Mouse (Mus musculus) lung, adult 2 months (tissue): ENCODE results near the gene Msi2.

Source experiments
- CTCF ChIP-seq: fragments of 200-500 bp; IDR thresholded peaks from 2 replicates; pipeline ENCODE4 v1.5.1; 2011; ENCODE audit warnings: mild to moderate bottlenecking, low read length, control low read depth; ENCODE audit not compliant: insufficient read depth
- POLR2A ChIP-seq: fragments of 200-500 bp; IDR thresholded peaks from 2 replicates; pipeline ENCODE4 v1.6.1; 2011; ENCODE audit warnings: low read depth, mild to moderate bottlenecking, control low read depth, low read length, borderline replicate concordance; ENCODE audit errors: extremely low read depth

- TF ChIP-seq CTCF (no peak), POLR2A (no peak)
These were observed 282.8 kb downstream of the Msi2 start for GRCm38 (mm10) chr11:88435543-88435942.
